Mouse (Mus musculus): ENCODE data around the gene Atp6ap2. TPM values are rescaled to one million over a fixed set of nuclear protein-coding genes. Genes with fewer than 3 reads are reported as not detected.

Atp6ap2 gene
- polyA plus RNA-seq (2014; fragmentation: Nextera tagmentation; extraction: Ambion mirVana): 72.9 and 77.0 TPM in 2 replicates

DNA sequence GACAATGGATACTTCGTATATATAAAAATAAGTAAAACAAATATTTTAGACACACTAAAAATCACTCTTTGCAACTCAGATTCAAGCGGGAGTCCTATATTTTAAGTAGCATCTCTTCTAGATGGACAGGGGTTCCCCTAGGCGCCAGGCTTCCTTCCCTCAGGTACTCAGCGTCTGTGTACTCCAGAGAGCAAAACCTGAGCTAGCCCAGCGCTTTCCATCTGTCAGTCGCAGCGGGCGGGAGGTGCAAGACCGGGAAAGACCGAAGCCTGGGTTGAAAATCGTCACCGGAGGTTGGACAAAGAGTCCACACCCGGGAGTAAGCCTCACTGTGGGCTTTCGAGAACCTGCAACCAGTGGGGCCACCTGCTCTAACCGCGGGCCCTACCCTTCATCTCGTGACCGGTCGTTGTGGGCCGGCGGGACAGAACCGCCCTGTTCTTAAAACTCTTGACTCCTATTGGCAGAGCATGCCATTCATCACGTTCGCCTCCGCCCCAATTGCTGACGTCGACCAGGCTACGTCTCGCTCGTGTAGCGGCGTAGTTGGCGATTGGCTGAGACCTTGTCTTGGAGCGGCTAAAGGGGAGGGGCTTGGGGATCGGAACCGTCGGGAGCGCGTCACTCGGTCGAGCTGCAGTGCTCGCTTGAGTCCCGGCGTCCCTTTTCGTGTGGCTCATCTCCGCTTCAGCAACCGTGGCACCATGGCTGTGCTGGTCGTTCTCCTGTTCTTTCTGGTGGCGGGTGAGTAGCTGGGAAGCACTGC lies at the start of gene Atp6ap2:
Gene Atp6ap2, plus strand, starts transcription at position 610 of the 766 bp plus-strand sequence.
- 15% methylated on average over 49 of the region's 49 CpGs for WGBS
- Histone ChIP-seq H3K27ac (ENCODE audit: low read depth) (peak within 1 kb of the TSS; percentile 72; the same call in 1 of the 2 replicates), H3K36me3 (ENCODE audit: insufficient read depth) (no peaks in the 10 kb centered on the region), H3K4me3 (ENCODE audit: low read depth, low read length) (peak within 1 kb of the TSS; percentile 67), H3K9me3 (ENCODE audit: low read depth, low read length) (no peaks in the 10 kb centered on the region), H3K9ac (peak within 1 kb of the TSS; percentile 77), H3K4me1 (ENCODE audit: insufficient read depth) (no peaks in the 10 kb centered on the region), H3K27me3 (ENCODE audit: insufficient read depth, low read length) (no peaks in the 10 kb centered on the region), H3K4me2 (peak within 1 kb of the TSS; percentile 55)
- TF ChIP-seq CTCF (IDR thresholded peaks at IDR 0.05; ENCODE audit: low read depth): peak; percentile 24; the same call in 1 of the 2 replicates
- DNase-seq (peak; percentile 96), ATAC-seq (ENCODE audit: insufficient read depth) (peak; percentile 100)

DNA sequence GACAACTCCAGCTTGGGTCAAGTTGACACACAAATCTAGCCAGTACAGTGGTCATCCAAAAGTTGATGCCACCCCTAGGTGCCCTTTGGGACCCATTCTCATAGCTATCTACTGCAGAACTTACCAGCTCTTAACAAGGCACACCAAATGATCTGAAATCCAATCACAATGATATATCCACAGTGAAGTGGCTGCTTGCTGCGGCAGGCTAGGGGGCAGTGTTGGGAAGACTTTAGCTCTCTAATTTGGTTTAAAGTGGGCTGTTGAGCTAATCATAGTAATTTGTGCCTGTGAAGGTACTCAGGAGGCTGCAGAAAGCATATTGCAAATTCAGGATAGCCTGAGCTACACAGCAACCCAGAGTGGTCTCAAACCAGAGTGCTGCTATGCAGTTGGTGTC lies 43.2 kb upstream of the Atp6ap2 start:
- H3K4me2 ChIP-seq: no peak overlapping the region
- no peaks in the 10 kb centered on the region for H3K36me3 ChIP-seq (ENCODE audit: insufficient read depth)
- H3K4me1 ChIP-seq (ENCODE audit: insufficient read depth): no peaks in the 10 kb centered on the region
- no peaks in the 10 kb centered on the region for H3K9me3 ChIP-seq (ENCODE audit: low read depth, low read length)
- no peak overlapping the region for H3K4me3 ChIP-seq (ENCODE audit: low read depth, low read length)
- ATAC-seq (ENCODE audit: insufficient read depth): no peak
- no peaks in the 10 kb centered on the region for H3K27me3 ChIP-seq (ENCODE audit: insufficient read depth, low read length)
- no peak overlapping the region for H3K27ac ChIP-seq (ENCODE audit: low read depth)
- WGBS: 68% methylated on average over 1 of the region's 1 CpGs
- no peak for DNase-seq
- no peak overlapping the region for H3K9ac ChIP-seq
- TF ChIP-seq CTCF (IDR thresholded peaks at IDR 0.05; ENCODE audit: low read depth): 0 out of 2 replicates have a peak, but pooled peaks have one; percentile 7

DNA sequence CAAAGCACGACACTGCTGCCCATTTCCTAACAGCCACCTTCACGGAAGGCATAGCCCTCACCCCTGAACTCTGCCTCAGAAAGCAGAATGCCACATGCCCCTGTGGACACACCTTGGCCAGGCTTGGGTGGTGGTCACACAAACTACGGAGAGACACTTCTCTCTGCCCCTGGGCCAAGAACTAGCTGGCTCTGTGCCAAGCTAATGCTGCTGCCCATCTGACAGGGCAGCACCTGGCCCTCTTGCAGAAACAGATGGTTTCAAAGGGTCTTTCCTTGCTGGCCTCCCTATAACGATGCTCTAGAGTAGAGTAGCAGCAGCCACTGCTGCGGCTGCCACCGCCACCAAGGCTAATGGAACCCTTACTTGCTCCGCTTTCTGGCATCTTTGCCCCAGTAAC lies 30.5 kb upstream of the Atp6ap2 start:
- H3K9ac ChIP-seq: no peak overlapping the region
- ATAC-seq (ENCODE audit: insufficient read depth): no peak
- no peaks in the 10 kb centered on the region for H3K36me3 ChIP-seq (ENCODE audit: insufficient read depth)
- no peaks in the 10 kb centered on the region for H3K9me3 ChIP-seq (ENCODE audit: low read depth, low read length)
- no peaks in the 10 kb centered on the region for H3K27me3 ChIP-seq (ENCODE audit: insufficient read depth, low read length)
- 59% methylated on average over 7 of the region's 7 CpGs for WGBS
- no peaks in the 10 kb centered on the region for H3K4me1 ChIP-seq (ENCODE audit: insufficient read depth)
- H3K4me3 ChIP-seq (ENCODE audit: low read depth, low read length): no peak overlapping the region
- no peak for TF ChIP-seq CTCF (IDR thresholded peaks at IDR 0.05; ENCODE audit: low read depth)
- no peak for DNase-seq
- no peak overlapping the region for H3K27ac ChIP-seq (ENCODE audit: low read depth)
- no peak overlapping the region for H3K4me2 ChIP-seq

DNA sequence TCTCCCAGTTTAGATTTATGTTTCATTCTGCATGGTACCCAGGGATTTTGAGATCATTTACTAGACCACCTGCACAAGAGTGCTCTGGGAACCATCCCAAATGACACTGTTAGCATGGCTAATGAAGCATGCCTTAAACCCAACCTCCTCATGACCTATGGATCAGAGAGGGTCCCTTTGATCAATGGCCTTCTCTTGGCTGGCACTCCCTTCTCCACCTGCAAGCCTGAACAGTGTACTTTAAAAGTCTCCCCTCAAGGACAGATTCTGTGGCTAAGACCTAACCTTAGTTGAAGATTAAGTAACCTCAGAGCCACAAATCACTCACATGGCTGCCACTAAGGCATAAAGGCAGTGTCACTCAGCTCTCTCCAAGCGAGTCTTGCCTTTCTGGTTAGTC lies 16.2 kb upstream of the Atp6ap2 start:
- Histone ChIP-seq H3K27ac (ENCODE audit: low read depth) (no peak overlapping the region), H3K4me2 (no peak overlapping the region), H3K9me3 (ENCODE audit: low read depth, low read length) (no peaks in the 10 kb centered on the region), H3K27me3 (ENCODE audit: insufficient read depth, low read length) (no peaks in the 10 kb centered on the region), H3K4me1 (ENCODE audit: insufficient read depth) (no peaks in the 10 kb centered on the region), H3K36me3 (ENCODE audit: insufficient read depth) (no peaks in the 10 kb centered on the region), H3K4me3 (ENCODE audit: low read depth, low read length) (no peak overlapping the region), H3K9ac (no peak overlapping the region)
- DNase-seq (no peak), ATAC-seq (ENCODE audit: insufficient read depth) (no peak)
- TF ChIP-seq CTCF (IDR thresholded peaks at IDR 0.05; ENCODE audit: low read depth): no peak
- 68% methylated on average over 1 of the region's 1 CpGs for WGBS

DNA sequence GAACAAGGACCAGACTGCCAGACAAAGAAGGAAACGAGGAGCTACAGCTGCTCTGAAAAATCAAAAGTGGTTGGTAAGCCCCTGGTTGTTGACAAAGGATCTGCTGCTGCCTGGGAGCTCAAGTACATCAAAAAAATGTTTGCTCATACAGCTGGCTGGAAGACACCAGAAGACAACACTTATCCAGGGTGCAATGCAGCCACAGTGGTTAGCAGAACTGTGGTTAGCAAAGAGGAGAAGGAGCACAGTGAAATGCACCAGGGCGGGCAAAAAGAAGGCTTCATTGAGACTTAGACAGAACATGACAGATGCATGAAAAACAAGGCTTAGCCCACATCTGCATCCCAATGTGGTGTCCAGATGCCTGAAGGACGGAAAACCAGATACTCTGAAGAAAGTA lies 9.7 kb upstream of the Atp6ap2 start:
- Histone ChIP-seq H3K4me1 (ENCODE audit: insufficient read depth) (no peaks in the 10 kb centered on the region), H3K4me3 (ENCODE audit: low read depth, low read length) (no peak overlapping the region), H3K36me3 (ENCODE audit: insufficient read depth) (no peaks in the 10 kb centered on the region), H3K9me3 (ENCODE audit: low read depth, low read length) (no peaks in the 10 kb centered on the region), H3K27ac (ENCODE audit: low read depth) (no peak overlapping the region), H3K9ac (no peak overlapping the region), H3K27me3 (ENCODE audit: insufficient read depth, low read length) (no peaks in the 10 kb centered on the region), H3K4me2 (no peak overlapping the region)
- no peak for TF ChIP-seq CTCF (IDR thresholded peaks at IDR 0.05; ENCODE audit: low read depth)
- DNase-seq (no peak), ATAC-seq (ENCODE audit: insufficient read depth) (no peak)
- WGBS: 46% methylated on average over 3 of the region's 3 CpGs

DNA sequence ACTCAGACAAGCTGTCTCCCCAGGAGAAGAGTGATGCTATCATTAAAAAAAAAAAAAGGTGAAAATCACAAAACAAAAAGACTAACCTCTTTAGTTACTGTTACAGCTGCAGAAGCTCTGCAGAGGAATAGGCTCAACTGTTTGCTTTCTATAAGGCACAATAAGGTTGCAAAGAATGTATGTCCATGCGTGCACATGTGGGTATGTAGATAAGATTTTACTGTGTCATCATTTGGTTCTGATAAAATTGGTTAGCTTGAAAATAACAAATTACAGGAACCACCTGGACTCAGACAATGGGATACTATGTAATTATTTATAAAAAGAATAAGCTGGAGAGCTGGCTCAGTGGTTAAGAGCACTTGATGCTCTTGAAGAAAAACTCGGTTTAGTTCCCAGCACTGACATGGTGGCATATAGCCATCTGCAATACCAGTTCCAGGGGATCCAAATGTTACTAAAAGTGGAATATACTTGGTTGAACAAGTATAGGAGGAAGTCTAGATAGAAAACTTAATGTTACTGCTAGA lies 9.2 kb upstream of the Atp6ap2 start:
- DNase-seq (no peak), ATAC-seq (ENCODE audit: insufficient read depth) (no peak)
- H3K9me3 ChIP-seq (ENCODE audit: low read depth, low read length): no peaks in the 10 kb centered on the region
- 52% methylated on average over 2 of the region's 2 CpGs for WGBS
- no peak overlapping the region for H3K4me2 ChIP-seq
- no peaks in the 10 kb centered on the region for H3K27me3 ChIP-seq (ENCODE audit: insufficient read depth, low read length)
- H3K4me3 ChIP-seq (ENCODE audit: low read depth, low read length): no peak overlapping the region
- H3K27ac ChIP-seq (ENCODE audit: low read depth): no peak overlapping the region
- TF ChIP-seq CTCF (IDR thresholded peaks at IDR 0.05; ENCODE audit: low read depth): no peak
- no peak overlapping the region for H3K9ac ChIP-seq
- no peaks in the 10 kb centered on the region for H3K4me1 ChIP-seq (ENCODE audit: insufficient read depth)
- no peaks in the 10 kb centered on the region for H3K36me3 ChIP-seq (ENCODE audit: insufficient read depth)

DNA sequence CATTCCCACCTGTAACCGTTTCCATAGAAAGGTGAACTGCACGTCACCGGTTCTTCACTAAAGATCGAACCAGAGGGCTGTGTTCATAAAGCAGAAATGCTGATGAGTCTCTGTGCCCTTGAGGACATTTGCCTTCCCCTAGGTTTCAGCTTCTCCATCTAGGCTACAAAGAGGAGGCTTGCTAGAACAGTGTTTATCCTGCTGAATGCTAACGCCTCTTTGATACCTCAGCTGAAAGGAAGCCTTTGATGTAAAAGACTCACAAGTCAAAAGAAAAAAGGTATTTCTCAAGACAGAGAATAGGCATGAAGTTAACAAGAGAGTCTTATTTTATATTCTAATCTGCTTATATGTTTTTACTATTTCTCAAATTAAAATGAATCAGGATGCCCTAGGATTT lies 4.3 kb upstream of the Atp6ap2 start:
- WGBS: 73% methylated on average over 5 of the region's 5 CpGs
- Histone ChIP-seq H3K4me2 (no peak overlapping the region), H3K27ac (ENCODE audit: low read depth) (no peak overlapping the region), H3K4me3 (ENCODE audit: low read depth, low read length) (no peak overlapping the region), H3K4me1 (ENCODE audit: insufficient read depth) (no peaks in the 10 kb centered on the region), H3K9me3 (ENCODE audit: low read depth, low read length) (no peaks in the 10 kb centered on the region), H3K27me3 (ENCODE audit: insufficient read depth, low read length) (no peaks in the 10 kb centered on the region), H3K9ac (no peak overlapping the region), H3K36me3 (ENCODE audit: insufficient read depth) (no peaks in the 10 kb centered on the region)
- TF ChIP-seq CTCF (IDR thresholded peaks at IDR 0.05; ENCODE audit: low read depth): no peak
- ATAC-seq (ENCODE audit: insufficient read depth) (no peak), DNase-seq (no peak)
